In the genomic region with DNA sequence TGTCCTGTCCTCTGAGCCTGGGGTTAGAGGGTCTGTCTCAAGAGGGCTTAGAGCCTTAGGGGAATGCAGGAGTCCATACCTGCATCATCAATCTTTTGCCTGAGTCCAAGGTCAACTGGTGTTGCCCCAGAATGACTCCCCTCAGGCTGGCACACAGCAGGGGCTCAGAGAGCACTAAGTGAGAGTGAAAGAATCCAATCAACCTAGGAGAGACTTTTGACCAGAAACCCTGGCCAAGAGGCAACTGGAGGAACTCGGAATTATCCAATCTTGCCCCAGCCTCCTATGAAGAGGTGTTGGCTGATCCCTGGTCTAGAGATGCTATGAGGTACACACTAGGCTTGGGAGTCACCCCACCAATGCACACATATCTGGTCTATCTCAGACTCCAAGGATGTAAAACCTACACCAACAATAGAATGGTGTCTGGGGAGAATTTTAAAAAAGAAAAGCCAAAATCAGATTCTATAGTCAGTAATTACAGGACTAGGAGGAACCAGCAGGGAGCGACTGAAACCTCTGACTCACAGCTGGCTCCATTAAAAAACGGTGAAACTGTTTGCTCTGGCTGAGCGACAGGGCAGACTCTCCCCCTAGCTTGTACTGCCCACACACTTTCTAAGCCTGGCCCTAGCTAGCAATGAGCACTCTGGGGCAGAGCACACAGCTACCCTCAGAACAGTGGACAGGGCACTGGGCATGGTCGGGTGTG, we compare ENCODE assay signal across 10 mouse cellular contexts. TPM values are rescaled to one million over a fixed set of nuclear protein-coding genes. Genes with fewer than 3 reads are reported as not detected.
A peak's percentile ranks its signal among the peaks of the same experiment; 100 is the strongest.
DNase-seq lines count a peak whose midpoint lies in the region; ATAC-seq and TF ChIP-seq lines count a peak whose summit lies in the region.
"Had no signal": no experiment of that assay in that cellular context is flagged by ENCODE, and none has a peak within 500 bp of the region (broad histone marks: within the 10 kb centered on the region; RNA-seq: fewer than 3 reads in every experiment).

No protein-coding gene starts in this region.

- no peaks in the 10 kb centered on the region for H3K9me3 ChIP-seq in lung, embryonic 15.5 days
- no peaks in the 10 kb centered on the region for H3K9me3 ChIP-seq in embryonic facial prominence, embryonic 15.5 days (replicated peaks)
- H3K9me3 ChIP-seq: G1E had no signal

- H3K27me3 ChIP-seq in heart, adult 2 months (ENCODE audit: control insufficient read depth, insufficient read depth, low read length): no peaks in the 10 kb centered on the region
- H3K27me3 ChIP-seq in lung, embryonic 15.5 days: no peaks in the 10 kb centered on the region
- no peaks in the 10 kb centered on the region for H3K27me3 ChIP-seq in embryonic facial prominence, embryonic 15.5 days

- no peak for DNase-seq in heart, adult 2 months
- DNase-seq in heart, postnatal 14 days: no peak
- no peak for DNase-seq in lung, postnatal 4 days
- no peak for DNase-seq in retina, postnatal 1 day
- DNase-seq: cerebellum, adult 9-10 months had no signal

- H3K79me2 ChIP-seq in heart, adult 2 months (replicated peaks; ENCODE audit: control insufficient read depth, insufficient read depth, low read length): peaks cover 6% of the 10 kb centered on the region

- no peak overlapping the region for H3K4me3 ChIP-seq in heart, adult 2 months
- no peak overlapping the region for H3K4me3 ChIP-seq in lung, embryonic 15.5 days
- no peak overlapping the region for H3K4me3 ChIP-seq in embryonic facial prominence, embryonic 15.5 days (replicated peaks)
- no peak overlapping the region for H3K4me3 ChIP-seq in olfactory bulb, adult 2 months (ENCODE audit: insufficient read depth, low read depth, low read length)

- WGBS in heart, adult 2 months: 26% methylated on average over 5 of the region's 5 CpGs
- WGBS in lung, embryonic 15.5 days: 37% methylated on average over 5 of the region's 5 CpGs
- WGBS in embryonic facial prominence, embryonic 15.5 days: 41% methylated on average over 5 of the region's 5 CpGs
- WGBS in olfactory bulb, adult 2 months: 16% methylated on average over 5 of the region's 5 CpGs

- peaks cover 36% of the 10 kb centered on the region for H3K4me1 ChIP-seq in heart, adult 2 months (ENCODE audit: control insufficient read depth, insufficient read depth, low read length)
- H3K4me1 ChIP-seq in lung, embryonic 15.5 days: peaks cover 59% of the 10 kb centered on the region
- peaks cover 60% of the 10 kb centered on the region for H3K4me1 ChIP-seq in embryonic facial prominence, embryonic 15.5 days
- peaks cover 41% of the 10 kb centered on the region for H3K4me1 ChIP-seq in olfactory bulb, adult 2 months (ENCODE audit: control insufficient read depth, insufficient read depth, low read length)

- intact Hi-C loops in heart, adult 2 months (cut with DNase I): no loop called here
- intact Hi-C loops in heart, postnatal 14 days (cut with DNase I): no loop called here

- ATAC-seq in lung, embryonic 15.5 days (ENCODE audit: borderline replicate concordance, extremely low read depth, low FRiP score, low TSS enrichment): no peak
- peak; percentile 22; the same call in 1 of the 2 replicates for ATAC-seq in embryonic facial prominence, embryonic 15.5 days (ENCODE audit: insufficient number of reproducible peaks, low FRiP score, low TSS enrichment, low read depth)
- ATAC-seq in erythroblast, adult 5-6 weeks (replicated peaks; ENCODE audit: low FRiP score, poor library complexity, severe bottlenecking): no peak

- H3K9ac ChIP-seq in heart, adult 2 months (ENCODE audit: low read depth, low read length): no peak overlapping the region; the same call in 1 of the 2 replicates
- H3K9ac ChIP-seq in lung, embryonic 15.5 days: no peak overlapping the region
- no peak overlapping the region for H3K9ac ChIP-seq in embryonic facial prominence, embryonic 15.5 days

- H3K27ac ChIP-seq in heart, adult 2 months: peak overlapping the region; percentile 40
- peak overlapping the region; percentile 83 for H3K27ac ChIP-seq in lung, embryonic 15.5 days
- peak overlapping the region; percentile 79 for H3K27ac ChIP-seq in embryonic facial prominence, embryonic 15.5 days (replicated peaks)
- H3K27ac ChIP-seq in olfactory bulb, adult 2 months (ENCODE audit: insufficient read depth, low read depth, low read length): peak overlapping the region; percentile 93

- H3K4me2 ChIP-seq in lung, embryonic 15.5 days: no peak overlapping the region
- H3K4me2 ChIP-seq in embryonic facial prominence, embryonic 15.5 days (replicated peaks): no peak overlapping the region

- TF ChIP-seq CTCF in heart, adult 2 months (IDR thresholded peaks at IDR 0.05): peak; percentile 33
- no peak for TF ChIP-seq CTCF in olfactory bulb, adult 2 months (IDR thresholded peaks at IDR 0.05; ENCODE audit: insufficient read depth, low read depth, low read length)

- no peak for TF ChIP-seq EP300 in heart, adult 2 months (IDR thresholded peaks at IDR 0.05; ENCODE audit: insufficient read depth, low read depth, low read length)

- TF ChIP-seq POLR2A in heart, adult 2 months (IDR thresholded peaks at IDR 0.05; ENCODE audit: insufficient read depth, low read depth, low read length): no peak
- no peak for TF ChIP-seq POLR2A in olfactory bulb, adult 2 months (IDR thresholded peaks at IDR 0.05; ENCODE audit: insufficient read depth, low read depth, low read length)

- peaks cover 15% of the 10 kb centered on the region for H3K36me3 ChIP-seq in heart, adult 2 months (ENCODE audit: control insufficient read depth, insufficient read depth, low read length)
- H3K36me3 ChIP-seq in lung, embryonic 15.5 days: no peaks in the 10 kb centered on the region
- peaks cover 11% of the 10 kb centered on the region; the same call in 1 of the 2 replicates for H3K36me3 ChIP-seq in embryonic facial prominence, embryonic 15.5 days

RNA-seq across cellular contexts. Expression of a gene that starts 31.7 kb away (rescaled TPM):
- total RNA-seq in heart, adult 2 months (2021): 10 to 100 TPM; 66.1 to 85.7 TPM
- polyA plus RNA-seq in heart, adult 2 months (2012; rRNA removed): 123 and 132 TPM in 2 replicates
- 100 to 1,000 TPM; 110 to 127 TPM for total RNA-seq in heart, postnatal 14 days (2021)
- 287 and 302 TPM in 2 replicates for polyA plus RNA-seq in lung, embryonic 15.5 days (2015; fragmentation: Nextera tagmentation; extraction: Ambion mirVana)
- 321 and 328 TPM in 2 replicates for polyA plus RNA-seq in embryonic facial prominence, embryonic 15.5 days (2015; fragmentation: Nextera tagmentation; extraction: Ambion mirVana)
- polyA plus RNA-seq in olfactory bulb, adult 2 months (2012; ENCODE audit: insufficient read depth, insufficient read length, low replicate concordance, missing spikeins): 498 TPM in 1 of 2 replicates, not detected in the other
- 42.0 and 55.3 TPM in 2 replicates for total RNA-seq in erythroblast, adult 5-6 weeks (2015; ENCODE audit: low replicate concordance)
- total RNA-seq in erythroblast, adult 5-6 weeks (2017; ENCODE audit: low replicate concordance): 45.1 and 45.4 TPM in 2 replicates

RNA-seq across cellular contexts. Expression of a gene that starts 49.3 kb away (rescaled TPM):
- under 1 TPM; 0.23 to 0.39 TPM for total RNA-seq in heart, adult 2 months (2021)
- 0.49 and 0.61 TPM in 2 replicates for polyA plus RNA-seq in heart, adult 2 months (2012; rRNA removed)
- total RNA-seq in heart, postnatal 14 days (2021): under 1 TPM; 0.27 to 0.36 TPM
- 0.29 and 0.42 TPM in 2 replicates for polyA plus RNA-seq in lung, embryonic 15.5 days (2015; fragmentation: Nextera tagmentation; extraction: Ambion mirVana)
- polyA plus RNA-seq in embryonic facial prominence, embryonic 15.5 days (2015; fragmentation: Nextera tagmentation; extraction: Ambion mirVana): 1.1 and 1.4 TPM in 2 replicates
- polyA plus RNA-seq in olfactory bulb, adult 2 months (2012; ENCODE audit: insufficient read depth, insufficient read length, low replicate concordance, missing spikeins): not detected in 2 replicates
- total RNA-seq in erythroblast, adult 5-6 weeks (2015; ENCODE audit: low replicate concordance): not detected in 2 replicates
- total RNA-seq in erythroblast, adult 5-6 weeks (2017; ENCODE audit: low replicate concordance): 0.26 and 0.42 TPM in 2 replicates

RNA-seq across cellular contexts. Expression of a gene that starts 51.2 kb away (rescaled TPM):
- total RNA-seq in heart, adult 2 months (2021): 100 to 1,000 TPM; 156 to 177 TPM
- polyA plus RNA-seq in heart, adult 2 months (2012; rRNA removed): 221 and 283 TPM in 2 replicates
- total RNA-seq in heart, postnatal 14 days (2021): 100 to 1,000 TPM; 157 to 159 TPM
- 360 and 364 TPM in 2 replicates for polyA plus RNA-seq in lung, embryonic 15.5 days (2015; fragmentation: Nextera tagmentation; extraction: Ambion mirVana)
- 403 and 405 TPM in 2 replicates for polyA plus RNA-seq in embryonic facial prominence, embryonic 15.5 days (2015; fragmentation: Nextera tagmentation; extraction: Ambion mirVana)
- polyA plus RNA-seq in olfactory bulb, adult 2 months (2012; ENCODE audit: insufficient read depth, insufficient read length, low replicate concordance, missing spikeins): not detected in 2 replicates
- total RNA-seq in erythroblast, adult 5-6 weeks (2015; ENCODE audit: low replicate concordance): 50.7 and 81.1 TPM in 2 replicates
- total RNA-seq in erythroblast, adult 5-6 weeks (2017; ENCODE audit: low replicate concordance): 115 and 133 TPM in 2 replicates

RNA-seq across cellular contexts. Expression of a gene that starts 51.4 kb away (rescaled TPM):
- total RNA-seq in heart, adult 2 months (2021): 1 to 10 TPM in 1 of 2 experiments, under 1 TPM in 1; 0.91 to 1.1 TPM
- 2.7 and 3.4 TPM in 2 replicates for polyA plus RNA-seq in heart, adult 2 months (2012; rRNA removed)
- 1 to 10 TPM in 1 of 2 experiments, under 1 TPM in 1; 0.96 to 2.4 TPM for total RNA-seq in heart, postnatal 14 days (2021)
- polyA plus RNA-seq in lung, embryonic 15.5 days (2015; fragmentation: Nextera tagmentation; extraction: Ambion mirVana): 7.4 and 9.8 TPM in 2 replicates
- 7.5 and 7.7 TPM in 2 replicates for polyA plus RNA-seq in embryonic facial prominence, embryonic 15.5 days (2015; fragmentation: Nextera tagmentation; extraction: Ambion mirVana)
- polyA plus RNA-seq in olfactory bulb, adult 2 months (2012; ENCODE audit: insufficient read depth, insufficient read length, low replicate concordance, missing spikeins): not detected in 2 replicates
- total RNA-seq in erythroblast, adult 5-6 weeks (2015; ENCODE audit: low replicate concordance): 5.6 and 6.7 TPM in 2 replicates
- 11.3 and 11.8 TPM in 2 replicates for total RNA-seq in erythroblast, adult 5-6 weeks (2017; ENCODE audit: low replicate concordance)

Comparison
In these comparisons a context has a peak if more than half of its experiments do, and no peak if none do; other contexts are left out.
1. H3K27ac ChIP-seq: peak in every context shown above with its lines; median percentile 93 in olfactory bulb, adult 2 months; 83 in lung, embryonic 15.5 days; 79 in embryonic facial prominence, embryonic 15.5 days; 40 in heart, adult 2 months.
2. RNA of a gene that starts 51.2 kb away (polyA plus RNA-seq): 403 to 405 TPM in embryonic facial prominence, embryonic 15.5 days, 360 to 364 TPM in lung, embryonic 15.5 days and 221 to 283 TPM in heart, adult 2 months; not detected in olfactory bulb, adult 2 months; every median in the first group is over 100 times any median in the second.